Mouse (Mus musculus): ENCODE results near the gene Adamts3. TPM values are rescaled to one million over a fixed set of nuclear protein-coding genes. Genes with fewer than 3 reads are reported as not detected.

Adamts3 gene
- polyA plus RNA-seq, 1 experiment, result 0.12 TPM

GRCm38 (mm10) chr5:89911508-89911907 is 28.4 kb upstream of the Adamts3 start:
- no peak overlapping the region for H3K4me2 ChIP-seq (ENCODE audit: low read depth)
- no peaks in the 10 kb centered on the region for H3K36me3 ChIP-seq (ENCODE audit: control insufficient read depth, insufficient read depth)
- no peak overlapping the region for H3K4me3 ChIP-seq
- TF ChIP-seq MAX (IDR thresholded peaks at IDR 0.05; ENCODE audit: low read depth) (no peak), MYOG (IDR thresholded peaks at IDR 0.05; ENCODE audit: control insufficient read depth in 1 of 3, insufficient read depth in 1 of 3, insufficient read length in 2 of 3, low read depth in 2 of 3) (no peak), MYOD1 (IDR thresholded peaks at IDR 0.05; ENCODE audit: control insufficient read depth in 1 of 3, insufficient read length in 2 of 3, low read depth in 2 of 3) (no peak), POLR2AphosphoS2 (IDR thresholded peaks at IDR 0.05; ENCODE audit: insufficient read length, low read depth) (no peak), E2F4 (IDR thresholded peaks at IDR 0.05; ENCODE audit: insufficient read depth) (no peak), SRF (IDR thresholded peaks at IDR 0.05; ENCODE audit: control insufficient read depth, insufficient read length, low read depth) (no peak), TCF12 (IDR thresholded peaks at IDR 0.05; ENCODE audit: insufficient read depth, poor library complexity, severe bottlenecking) (no peak), TCF3 (IDR thresholded peaks at IDR 0.05; ENCODE audit: insufficient read length, low read depth) (no peak), REST (IDR thresholded peaks at IDR 0.05; ENCODE audit: insufficient read depth, insufficient read length) (no peak), POLR2A (IDR thresholded peaks at IDR 0.05; ENCODE audit: insufficient read length, low read depth) (no peak), CEBPB (IDR thresholded peaks at IDR 0.05; ENCODE audit: insufficient read depth, poor library complexity, severe bottlenecking) (no peak), USF1 (IDR thresholded peaks at IDR 0.05; ENCODE audit: low read depth) (no peak)
- H3K27me3 ChIP-seq (ENCODE audit: control insufficient read depth, insufficient read depth, insufficient read length), result no peaks in the 10 kb centered on the region
- no peak overlapping the region for H3ac ChIP-seq (ENCODE audit: control insufficient read depth, insufficient read length)
- H3K79me2 ChIP-seq (ENCODE audit: control insufficient read depth, insufficient read depth), result no peaks in the 10 kb centered on the region

- no peak overlapping the region for H3ac ChIP-seq (ENCODE audit: control insufficient read depth, insufficient read length)
- TF ChIP-seq MAX (IDR thresholded peaks at IDR 0.05; ENCODE audit: low read depth), result no peak
- H3K79me2 ChIP-seq (ENCODE audit: control insufficient read depth, insufficient read depth), result no peaks in the 10 kb centered on the region
- H3K36me3 ChIP-seq (ENCODE audit: control insufficient read depth, insufficient read depth), result no peaks in the 10 kb centered on the region
- no peaks in the 10 kb centered on the region for H3K27me3 ChIP-seq (ENCODE audit: control insufficient read depth, insufficient read depth, insufficient read length)
- H3K4me2 ChIP-seq (ENCODE audit: low read depth), result no peak overlapping the region
- no peak overlapping the region for H3K4me3 ChIP-seq
Observed at GRCm38 (mm10) chr5:89906884-89907431, 23.8 kb upstream of the Adamts3 start.

GRCm38 (mm10) chr5:89901026-89901425 is 17.9 kb upstream of the Adamts3 start:
- Histone ChIP-seq H3ac (ENCODE audit: control insufficient read depth, insufficient read length) (no peak overlapping the region), H3K79me2 (ENCODE audit: control insufficient read depth, insufficient read depth) (no peaks in the 10 kb centered on the region), H3K27me3 (ENCODE audit: control insufficient read depth, insufficient read depth, insufficient read length) (no peaks in the 10 kb centered on the region), H3K4me2 (ENCODE audit: low read depth) (no peak overlapping the region), H3K36me3 (ENCODE audit: control insufficient read depth, insufficient read depth) (no peaks in the 10 kb centered on the region), H3K4me3 (no peak overlapping the region)
- TF ChIP-seq POLR2A (IDR thresholded peaks at IDR 0.05; ENCODE audit: insufficient read length, low read depth) (no peak), E2F4 (IDR thresholded peaks at IDR 0.05; ENCODE audit: insufficient read depth) (no peak), USF1 (IDR thresholded peaks at IDR 0.05; ENCODE audit: low read depth) (no peak), POLR2AphosphoS2 (IDR thresholded peaks at IDR 0.05; ENCODE audit: insufficient read length, low read depth) (no peak), CEBPB (IDR thresholded peaks at IDR 0.05; ENCODE audit: insufficient read depth, poor library complexity, severe bottlenecking) (no peak), MYOD1 (IDR thresholded peaks at IDR 0.05; ENCODE audit: control insufficient read depth in 1 of 3, insufficient read length in 2 of 3, low read depth in 2 of 3) (no peak), MYOG (IDR thresholded peaks at IDR 0.05; ENCODE audit: control insufficient read depth in 1 of 3, insufficient read depth in 1 of 3, insufficient read length in 2 of 3, low read depth in 2 of 3) (no peak)

DNA sequence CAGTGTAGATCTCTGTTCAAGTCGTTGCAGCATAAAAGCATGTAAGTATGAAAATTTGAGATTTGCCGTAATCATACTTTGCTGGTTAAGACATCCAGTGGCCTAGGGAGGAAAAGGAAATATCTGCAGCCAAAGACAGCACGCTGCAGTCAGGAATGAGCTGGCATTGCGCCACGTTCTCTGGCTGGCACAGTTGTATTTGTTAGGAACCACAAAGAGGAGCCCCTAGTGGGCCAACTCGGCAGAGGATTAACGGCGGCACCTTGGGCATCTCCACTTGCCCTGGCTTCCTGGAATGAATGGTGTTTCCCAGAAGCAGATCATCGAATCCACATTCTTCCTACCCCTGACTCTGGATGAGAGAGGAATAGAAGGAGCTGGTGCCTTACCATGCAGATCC is 14.4 kb upstream of the Adamts3 start:
- no peaks in the 10 kb centered on the region for H3K36me3 ChIP-seq (ENCODE audit: control insufficient read depth, insufficient read depth)
- no peaks in the 10 kb centered on the region for H3K79me2 ChIP-seq (ENCODE audit: control insufficient read depth, insufficient read depth)
- no peak overlapping the region for H3K4me3 ChIP-seq
- no peak for TF ChIP-seq POLR2AphosphoS2 (IDR thresholded peaks at IDR 0.05; ENCODE audit: insufficient read length, low read depth)
- no peak for TF ChIP-seq TCF12 (IDR thresholded peaks at IDR 0.05; ENCODE audit: insufficient read depth, poor library complexity, severe bottlenecking)
- TF ChIP-seq USF1 (IDR thresholded peaks at IDR 0.05; ENCODE audit: low read depth), result no peak
- no peak for TF ChIP-seq POLR2A (IDR thresholded peaks at IDR 0.05; ENCODE audit: insufficient read length, low read depth)
- TF ChIP-seq CEBPB (IDR thresholded peaks at IDR 0.05; ENCODE audit: insufficient read depth, poor library complexity, severe bottlenecking), result no peak
- no peak for TF ChIP-seq MYOD1 (IDR thresholded peaks at IDR 0.05; ENCODE audit: control insufficient read depth in 1 of 3, insufficient read length in 2 of 3, low read depth in 2 of 3)
- no peak for TF ChIP-seq E2F4 (IDR thresholded peaks at IDR 0.05; ENCODE audit: insufficient read depth)
- TF ChIP-seq MAX (IDR thresholded peaks at IDR 0.05; ENCODE audit: low read depth), result no peak
- TF ChIP-seq SRF (IDR thresholded peaks at IDR 0.05; ENCODE audit: control insufficient read depth, insufficient read length, low read depth), result no peak
- TF ChIP-seq REST (IDR thresholded peaks at IDR 0.05; ENCODE audit: insufficient read depth, insufficient read length), result no peak
- TF ChIP-seq TCF3 (IDR thresholded peaks at IDR 0.05; ENCODE audit: insufficient read length, low read depth), result no peak
- no peak for TF ChIP-seq MYOG (IDR thresholded peaks at IDR 0.05; ENCODE audit: control insufficient read depth in 1 of 3, insufficient read depth in 1 of 3, insufficient read length in 2 of 3, low read depth in 2 of 3)
- no peak overlapping the region for H3ac ChIP-seq (ENCODE audit: control insufficient read depth, insufficient read length)
- H3K27me3 ChIP-seq (ENCODE audit: control insufficient read depth, insufficient read depth, insufficient read length), result no peaks in the 10 kb centered on the region
- H3K4me2 ChIP-seq (ENCODE audit: low read depth), result no peak overlapping the region

- Histone ChIP-seq H3K4me3 (no peak overlapping the region), H3K27me3 (ENCODE audit: control insufficient read depth, insufficient read depth, insufficient read length) (no peaks in the 10 kb centered on the region), H3K4me2 (ENCODE audit: low read depth) (no peak overlapping the region), H3K79me2 (ENCODE audit: control insufficient read depth, insufficient read depth) (no peaks in the 10 kb centered on the region), H3K36me3 (ENCODE audit: control insufficient read depth, insufficient read depth) (no peaks in the 10 kb centered on the region), H3ac (ENCODE audit: control insufficient read depth, insufficient read length) (no peak overlapping the region)
- TF ChIP-seq MAX (IDR thresholded peaks at IDR 0.05; ENCODE audit: low read depth), result no peak
- no peak for TF ChIP-seq E2F4 (IDR thresholded peaks at IDR 0.05; ENCODE audit: insufficient read depth)
- no peak for TF ChIP-seq MYOD1 (IDR thresholded peaks at IDR 0.05; ENCODE audit: control insufficient read depth in 1 of 3, insufficient read length in 2 of 3, low read depth in 2 of 3)
- no peak for TF ChIP-seq REST (IDR thresholded peaks at IDR 0.05; ENCODE audit: insufficient read depth, insufficient read length)
- no peak for TF ChIP-seq SRF (IDR thresholded peaks at IDR 0.05; ENCODE audit: control insufficient read depth, insufficient read length, low read depth)
- TF ChIP-seq POLR2A (IDR thresholded peaks at IDR 0.05; ENCODE audit: insufficient read length, low read depth), result no peak
- no peak for TF ChIP-seq USF1 (IDR thresholded peaks at IDR 0.05; ENCODE audit: low read depth)
- no peak for TF ChIP-seq TCF3 (IDR thresholded peaks at IDR 0.05; ENCODE audit: insufficient read length, low read depth)
- TF ChIP-seq POLR2AphosphoS2 (IDR thresholded peaks at IDR 0.05; ENCODE audit: insufficient read length, low read depth), result no peak
- TF ChIP-seq TCF12 (IDR thresholded peaks at IDR 0.05; ENCODE audit: insufficient read depth, poor library complexity, severe bottlenecking), result no peak
- no peak for TF ChIP-seq CEBPB (IDR thresholded peaks at IDR 0.05; ENCODE audit: insufficient read depth, poor library complexity, severe bottlenecking)
- no peak for TF ChIP-seq MYOG (IDR thresholded peaks at IDR 0.05; ENCODE audit: control insufficient read depth in 1 of 3, insufficient read depth in 1 of 3, insufficient read length in 2 of 3, low read depth in 2 of 3)
Observed at GRCm38 (mm10) chr5:89895520-89895919, 12.4 kb upstream of the Adamts3 start.

All from myocyte (in vitro differentiated cells).